Mouse (Mus musculus) B cell, adult 67 days (primary cell): ENCODE measurements around the gene Cpeb1. TPM values are rescaled to one million over a fixed set of nuclear protein-coding genes. Genes with fewer than 3 reads are reported as not detected.

Experiments
- total RNA-seq, 2 experiments: library from RNA; stranded (reverse); gene quantifications; 4 replicates each; pipeline ENCODE4 v1.2.4; 2023

Gene Cpeb1
- not detected for total RNA-seq

DNA sequence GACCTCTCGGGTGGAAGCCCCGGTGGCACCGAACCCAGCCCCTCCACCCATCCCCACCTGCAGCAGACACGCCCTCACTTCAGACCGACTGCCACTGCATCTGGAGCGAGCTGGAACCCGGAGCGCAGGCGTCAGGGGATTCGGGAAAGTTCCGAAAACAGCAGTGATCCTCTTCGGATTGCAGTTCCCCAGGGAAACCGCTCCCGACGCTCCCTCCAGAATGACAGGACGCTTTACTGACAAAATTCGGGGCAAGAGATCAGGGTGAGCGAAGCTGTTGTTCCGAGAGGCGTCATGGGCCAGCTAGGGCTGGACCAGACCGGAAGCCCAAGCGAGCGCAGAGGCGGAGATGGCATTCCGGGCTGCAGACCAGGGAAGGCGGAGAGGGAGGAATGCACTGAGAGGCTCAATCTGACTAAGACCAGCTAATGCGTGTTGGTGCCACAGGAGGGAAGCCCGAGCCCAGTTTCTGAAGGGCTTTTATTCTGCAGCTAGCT is at the start of gene Cpeb1:
Gene Cpeb1, minus strand, starts transcription at position 311 of the 497 bp plus-strand sequence.

DNA sequence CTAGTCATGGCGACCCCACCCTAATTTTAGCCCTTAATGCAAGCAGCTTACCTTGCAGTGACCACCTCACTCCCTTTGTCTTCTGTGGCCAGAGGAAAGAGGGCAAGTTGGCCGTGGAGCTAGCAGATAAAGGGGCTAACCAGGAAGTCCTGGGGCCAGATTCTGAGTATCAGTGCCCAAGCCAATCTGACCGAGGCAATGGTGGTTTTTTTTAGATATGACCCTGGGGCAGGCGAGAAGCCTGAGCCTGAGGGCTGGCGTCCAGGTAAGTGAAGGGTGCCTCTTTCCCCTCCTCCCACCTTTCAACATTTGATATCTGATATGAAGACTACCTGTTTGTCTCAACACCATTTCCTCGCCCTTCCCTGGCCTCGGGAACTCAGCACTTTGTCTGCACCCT is 42.9 kb upstream of the Cpeb1 start, which contains the start of gene BC048679:
Gene BC048679, minus strand, starts transcription at position 101 of the 400 bp plus-strand sequence.

DNA sequence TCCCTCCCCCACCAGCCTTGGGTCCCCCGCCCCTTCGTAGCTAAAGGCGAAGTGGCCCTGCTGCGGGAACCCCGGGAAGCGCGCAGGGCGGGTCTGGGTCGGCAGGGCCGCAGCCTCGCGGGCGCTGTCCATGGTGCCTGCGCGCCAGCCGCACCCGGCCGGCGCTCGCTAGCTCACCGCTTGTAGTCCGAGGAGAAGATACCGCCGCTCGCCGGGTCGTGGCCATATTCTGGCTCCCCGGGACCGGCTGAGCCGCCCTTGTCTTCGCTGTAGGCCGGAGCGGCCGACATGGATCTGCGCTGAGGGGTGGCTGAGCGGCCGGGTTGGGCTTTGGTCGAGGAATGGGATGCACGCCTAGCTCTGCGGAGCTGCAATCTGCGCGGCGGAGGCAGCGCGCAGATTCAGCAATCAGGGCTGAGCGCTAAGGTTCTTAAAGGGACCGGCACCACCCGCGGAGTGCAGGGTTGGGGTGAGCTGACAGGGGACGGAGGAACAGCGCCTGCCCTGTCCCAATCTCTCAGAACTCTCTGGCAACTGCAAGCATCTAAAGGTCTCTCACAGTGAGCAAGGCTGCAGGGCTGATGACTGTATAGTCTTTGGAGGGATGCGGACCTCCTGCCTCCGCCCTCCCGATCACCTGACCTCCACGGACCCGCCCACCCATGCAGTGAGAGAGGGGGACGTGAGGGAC is 38.2 kb upstream of the Cpeb1 start, which contains the start of gene Ap3b2:
Gene Ap3b2, minus strand, starts transcription at position 595 of the 691 bp plus-strand sequence.

DNA sequence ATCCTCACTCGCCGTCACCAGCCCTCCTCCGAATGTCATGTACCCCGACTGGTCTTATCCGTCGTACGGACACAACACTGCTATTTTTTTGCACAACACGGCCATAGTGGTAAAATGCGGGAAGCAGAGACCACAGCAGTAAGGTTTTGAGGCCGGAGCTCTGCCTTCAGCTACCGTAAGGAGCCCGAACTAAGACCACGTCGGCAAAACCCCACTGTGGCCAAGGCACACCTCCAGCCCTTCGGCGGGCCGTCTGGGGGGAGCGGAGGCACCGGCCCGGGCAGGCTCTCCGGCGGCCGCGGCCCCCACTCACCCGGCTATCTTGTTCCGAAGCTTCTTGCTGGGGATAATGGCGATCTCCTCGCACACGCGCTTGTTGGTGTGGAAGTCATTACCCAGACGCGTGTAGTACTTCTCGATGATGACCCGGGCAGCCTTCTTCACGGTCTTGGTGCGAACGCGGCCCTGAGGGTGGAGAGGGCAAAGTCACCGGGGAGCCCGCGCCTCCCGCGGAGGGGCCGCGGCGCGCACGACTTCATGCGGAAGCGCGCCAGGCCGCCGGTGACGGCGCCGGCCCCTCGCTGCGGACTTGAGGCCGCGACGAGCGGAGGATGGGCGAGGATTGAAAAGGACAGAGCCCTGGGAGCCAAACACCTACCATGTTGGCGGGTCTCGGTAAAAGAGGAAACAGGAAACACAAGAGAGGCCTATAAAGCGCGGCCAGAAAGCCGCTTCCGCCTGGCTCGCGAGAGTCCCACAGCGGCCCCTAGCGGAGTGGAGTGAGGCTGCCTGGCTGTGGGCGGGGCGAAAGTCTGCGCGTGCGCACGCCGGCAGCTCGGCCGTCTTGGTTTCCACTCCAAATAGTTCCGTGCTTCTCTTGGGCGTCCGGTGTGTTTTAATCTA is 110.5 kb downstream of the Cpeb1 start, which contains the start of gene Rps17:
Gene Rps17, minus strand, starts transcription at position 711 of the 903 bp plus-strand sequence.

Other genes with a start within 250 kb of the Cpeb1 start
- gene Pde8a, start 241.9 kb downstream of the Cpeb1 start, total RNA-seq = 10 to 100 TPM; 12.8 to 13.7 TPM
- 1,000 to 10,000 TPM; 1,700 to 1,708 TPM for gene Rps17, start 110.2 kb downstream of the Cpeb1 start, total RNA-seq
- not detected for gene Ap3b2, start 38.5 kb upstream of the Cpeb1 start, total RNA-seq
- gene BC048679, start 42.8 kb upstream of the Cpeb1 start, total RNA-seq = not detected
- gene Fsd2, start 111.5 kb upstream of the Cpeb1 start, total RNA-seq = under 1 TPM; 0.26 to 0.53 TPM
- gene Whamm, start 115.8 kb upstream of the Cpeb1 start, total RNA-seq = 10 to 100 TPM; 32.3 to 36.7 TPM